Mouse (Mus musculus): ENCODE data around the gene Syt14.

GRCm38 (mm10) chr1:192897218-192897617, 138.4 kb downstream of the Syt14 start:
- TF ChIP-seq CTCF (IDR thresholded peaks at IDR 0.05; ENCODE audit: insufficient read depth, low read length) (0 out of 2 replicates have a peak, but pooled peaks have one; percentile 0), POLR2A (IDR thresholded peaks at IDR 0.05; ENCODE audit: borderline replicate concordance, extremely low read depth, low read depth, low read length) (no peak)
